Mouse (Mus musculus) forebrain, embryonic 15.5 days (tissue): ENCODE measurements around the gene Vmn2r50. TPM values are rescaled to one million over a fixed set of nuclear protein-coding genes. Genes with fewer than 3 reads are reported as not detected.
"Not testable (repeated sequence)": the region's sequence is repeated elsewhere in the genome, so short reads cannot be mapped to it uniquely, and the experiment has no call there.

Experiments used
- ATAC-seq: fragments of 200-750 bp; cut with Nextera tagmentation; replicated peaks from 2 replicates; pipeline ENCODE4 v1.8.0; 2017; ENCODE audit warnings: mild to moderate bottlenecking, moderate TSS enrichment, moderate library complexity
- H3K27ac ChIP-seq: fragments of 300-500 bp; sonication (generic); replicated peaks from 2 replicates; pipeline ENCODE4 v1.5.1; 2015; ENCODE audit warnings: mild to moderate bottlenecking, inconsistent platforms
- H3K27me3 ChIP-seq: fragments of 300-500 bp; sonication (generic); 2 replicates; pipeline ENCODE4 v1.6.1; 2015; ENCODE audit warnings: inconsistent platforms
- H3K36me3 ChIP-seq: fragments of 300-500 bp; sonication (generic); 2 replicates; pipeline ENCODE4 v1.6.1; 2015; ENCODE audit warnings: mild to moderate bottlenecking, inconsistent platforms
- H3K4me1 ChIP-seq: fragments of 300-500 bp; sonication (generic); 2 replicates; pipeline ENCODE4 v1.6.1; 2015; ENCODE audit warnings: inconsistent platforms
- H3K4me2 ChIP-seq: fragments of 300-500 bp; sonication (generic); replicated peaks from 2 replicates; pipeline ENCODE4 v1.6.1; 2015; ENCODE audit warnings: mild to moderate bottlenecking, inconsistent platforms
- H3K4me3 ChIP-seq: fragments of 300-500 bp; sonication (generic); 2 replicates; pipeline ENCODE4 v1.5.1; 2015; ENCODE audit warnings: mild to moderate bottlenecking, inconsistent platforms
- H3K9ac ChIP-seq: fragments of 300-500 bp; sonication (generic); replicated peaks from 2 replicates; pipeline ENCODE4 v1.6.1; 2015; ENCODE audit warnings: mild to moderate bottlenecking, inconsistent platforms
- H3K9me3 ChIP-seq: fragments of 300-500 bp; sonication (generic); 2 replicates; pipeline ENCODE4 v1.6.1; 2016; ENCODE audit warnings: inconsistent platforms
- WGBS: fragments of 180-500 bp; shearing (Covaris S2); methylation state at CpG from one replicate; pipeline ENCODE4 v1.1.7; 2015; ENCODE audit warnings: mixed read lengths; 5-methylcytosine and 5-hydroxymethylcytosine counted together
- polyA plus RNA-seq: library from polyadenylated mRNA; unstranded; fragments of >200 nt; fragmentation: Nextera tagmentation; extraction: Ambion mirVana; gene quantifications from 2 replicates; pipeline ENCODE4 v1.2.1, GENCODE M21; 2015

Gene Vmn2r50
- not detected in 2 replicates for polyA plus RNA-seq

- H3K9me3 ChIP-seq, H3K27ac ChIP-seq, ATAC-seq, H3K4me2 ChIP-seq, H3K36me3 ChIP-seq, H3K9ac ChIP-seq, H3K27me3 ChIP-seq, H3K4me1 ChIP-seq, H3K4me3 ChIP-seq: not testable (repeated sequence)
Measured at GRCm38 (mm10) chr7:10053196-10053595, at the start of gene Vmn2r50. Gene Vmn2r50, minus strand, starts transcription at chr7:10053296.

GRCm38 (mm10) chr7:9992157-9992556, 60.9 kb downstream of the Vmn2r50 start, which contains the start of gene Vmn2r49:
Gene Vmn2r49, minus strand, starts transcription at chr7:9992257.
- WGBS, result 29% methylated on average over 1 of the region's 2 CpGs

More at GRCm38 (mm10) chr7:9992157-9992556, 60.9 kb downstream of the Vmn2r50 start, which contains the start of gene Vmn2r49:
- H3K4me1 ChIP-seq, H3K27me3 ChIP-seq, H3K9me3 ChIP-seq, H3K36me3 ChIP-seq, H3K4me2 ChIP-seq, H3K9ac ChIP-seq, H3K27ac ChIP-seq, ATAC-seq, H3K4me3 ChIP-seq: not testable (repeated sequence)

Other genes starting within 250 kb of the Vmn2r50 start
- gene Vmn2r47, start 212.0 kb downstream of the Vmn2r50 start, polyA plus RNA-seq, result not detected in 2 replicates
- gene Vmn2r48, start 99.7 kb downstream of the Vmn2r50 start, polyA plus RNA-seq, result not detected in 2 replicates
- not detected in 2 replicates for gene Vmn2r49, start 61.0 kb downstream of the Vmn2r50 start, polyA plus RNA-seq
- gene Vmn2r51, start 52.4 kb upstream of the Vmn2r50 start, polyA plus RNA-seq, result not detected in 2 replicates
- gene Vmn2r52, start 123.3 kb upstream of the Vmn2r50 start, polyA plus RNA-seq, result not detected in 2 replicates
- gene Vmn1r66, start 224.7 kb upstream of the Vmn2r50 start, polyA plus RNA-seq, result not detected in 2 replicates